Mouse (Mus musculus): ENCODE data around the gene Riox2.
"Not testable (repeated sequence)": the region's sequence is repeated elsewhere in the genome, so short reads cannot be mapped to it uniquely, and the experiment has no call there.

Gene Riox2

GRCm38 (mm10) chr16:59471637-59472278 lies at the start of gene Riox2:
Gene Riox2, plus strand, starts transcription at chr16:59471775.
- peak; percentile 72 for DNase-seq (ENCODE audit: low read depth)

DNA sequence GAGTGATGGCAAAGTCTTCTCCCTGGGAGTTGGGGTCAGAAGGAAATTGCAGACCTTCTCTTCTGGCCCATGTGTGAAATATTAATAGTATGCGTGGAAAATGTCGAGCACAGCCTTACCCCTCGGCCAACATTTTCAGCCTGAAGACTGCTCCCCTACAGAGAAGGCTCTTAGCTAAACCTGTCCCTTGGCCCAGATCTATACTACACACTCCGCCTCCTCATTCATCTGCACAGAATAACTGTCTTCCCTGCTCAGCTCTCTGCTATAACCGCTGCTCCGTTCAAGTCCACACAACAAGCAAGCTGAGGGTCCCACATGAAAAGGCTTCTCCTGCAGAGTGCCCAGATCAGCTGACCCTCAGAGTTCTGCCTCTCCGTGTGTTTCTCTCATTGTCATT lies 43.6 kb upstream of the Riox2 start:
- DNase-seq (ENCODE audit: low read depth), result no peak

GRCm38 (mm10) chr16:59433181-59433580 lies 38.4 kb upstream of the Riox2 start:
- peak; percentile 7 for DNase-seq (ENCODE audit: low read depth)

DNA sequence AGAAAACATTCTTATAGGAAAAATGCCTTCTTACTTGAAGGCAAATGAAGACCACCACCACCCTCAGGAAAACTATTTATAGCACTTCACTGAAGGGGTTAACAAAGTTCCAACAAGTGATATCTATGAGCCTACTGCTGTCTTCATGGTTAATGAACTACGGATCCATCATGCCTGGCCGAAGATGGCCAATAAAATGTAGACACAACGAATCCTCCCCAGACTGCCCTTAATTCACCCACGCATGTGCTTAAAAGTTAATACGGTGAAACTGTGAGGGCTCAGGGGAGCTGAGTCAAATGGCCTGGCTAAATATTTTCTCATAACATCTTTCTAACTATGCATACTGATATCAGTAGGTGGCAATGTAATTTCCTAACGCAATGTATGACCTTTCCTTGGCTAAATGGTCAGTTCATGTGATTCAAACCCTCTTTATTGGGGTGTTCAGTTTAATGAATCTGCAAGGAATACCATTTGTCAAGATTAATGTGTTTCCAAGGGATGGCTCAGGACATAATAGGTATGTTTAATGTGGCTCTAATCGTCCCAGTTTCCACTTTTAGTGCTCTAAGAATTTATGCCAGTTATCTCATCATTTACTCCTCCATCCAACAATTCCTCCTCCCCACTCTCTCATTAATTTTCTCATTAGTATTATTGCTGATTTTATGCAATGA lies 26.6 kb upstream of the Riox2 start:
- DNase-seq (ENCODE audit: low read depth), result no peak

DNA sequence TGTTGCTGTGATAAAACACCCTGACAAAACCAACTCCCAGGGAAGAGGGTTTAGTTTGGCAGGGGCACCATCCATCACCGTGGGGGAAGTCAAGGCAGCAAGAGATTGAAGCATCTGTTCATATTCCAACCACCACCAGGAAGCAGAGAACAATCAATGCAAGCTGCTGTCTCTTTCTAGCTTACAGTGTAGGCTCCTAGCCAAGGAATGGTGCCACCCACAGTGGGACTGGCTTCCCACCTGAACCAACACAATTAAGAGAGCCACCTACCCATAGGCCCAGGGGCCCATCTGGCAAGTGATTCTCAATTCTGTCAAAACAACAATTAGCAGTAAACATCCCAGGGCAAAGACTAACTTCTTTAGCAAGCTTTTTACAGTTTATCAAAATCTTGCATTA lies 23.4 kb upstream of the Riox2 start:
- DNase-seq (ENCODE audit: low read depth), result no peak

DNA sequence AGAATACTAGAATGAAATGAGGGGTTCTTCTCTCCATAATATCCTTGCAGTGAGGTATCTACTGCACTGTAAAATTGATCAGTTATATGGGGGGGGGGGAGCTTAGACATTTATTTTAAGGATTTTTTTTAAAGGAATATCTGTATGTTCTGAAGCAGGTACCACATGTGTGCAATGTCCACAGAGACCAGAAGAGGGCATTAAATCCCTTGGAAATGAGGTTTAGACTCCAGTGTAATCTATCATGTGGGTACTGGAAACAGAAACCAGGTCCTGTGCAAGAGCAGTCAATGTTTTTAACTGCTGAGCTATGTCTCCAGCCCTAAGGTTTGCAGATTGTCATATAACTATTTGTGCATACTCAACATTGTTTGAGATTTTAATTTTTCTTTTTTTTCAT lies 22.5 kb upstream of the Riox2 start:
- peak; percentile 4 for DNase-seq (ENCODE audit: low read depth)

- peak; percentile 24 for DNase-seq (ENCODE audit: low read depth)
These were observed 19.8 kb upstream of the Riox2 start for GRCm38 (mm10) chr16:59451813-59452212.

GRCm38 (mm10) chr16:59459259-59459861 lies 12.2 kb upstream of the Riox2 start:
- not testable (repeated sequence) for DNase-seq (ENCODE audit: low read depth)

- DNase-seq (ENCODE audit: low read depth), result no peak
These were observed 8.0 kb upstream of the Riox2 start for GRCm38 (mm10) chr16:59463567-59463966.

DNA sequence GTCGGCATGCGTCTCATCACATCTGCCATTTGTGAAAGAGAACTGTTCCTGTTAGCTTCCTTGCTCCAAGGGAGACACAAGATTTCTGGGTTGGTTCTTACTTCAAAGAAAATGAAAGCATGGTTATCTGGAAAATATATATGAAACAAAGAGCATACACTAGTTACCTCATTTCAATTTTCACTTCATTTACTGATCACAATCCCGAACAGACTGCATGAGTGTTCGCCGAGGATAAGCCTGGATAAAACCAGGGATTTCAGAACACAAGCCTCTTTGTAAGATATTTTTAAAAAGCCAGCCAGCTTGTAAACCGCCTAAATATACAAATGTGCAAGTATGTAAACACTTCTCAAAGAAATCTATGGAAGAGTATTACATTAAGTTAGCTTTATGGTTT lies 7.6 kb upstream of the Riox2 start:
- DNase-seq (ENCODE audit: low read depth), result no peak

GRCm38 (mm10) chr16:59469846-59470245 lies 1.7 kb upstream of the Riox2 start:
- DNase-seq (ENCODE audit: low read depth), result no peak

DNA sequence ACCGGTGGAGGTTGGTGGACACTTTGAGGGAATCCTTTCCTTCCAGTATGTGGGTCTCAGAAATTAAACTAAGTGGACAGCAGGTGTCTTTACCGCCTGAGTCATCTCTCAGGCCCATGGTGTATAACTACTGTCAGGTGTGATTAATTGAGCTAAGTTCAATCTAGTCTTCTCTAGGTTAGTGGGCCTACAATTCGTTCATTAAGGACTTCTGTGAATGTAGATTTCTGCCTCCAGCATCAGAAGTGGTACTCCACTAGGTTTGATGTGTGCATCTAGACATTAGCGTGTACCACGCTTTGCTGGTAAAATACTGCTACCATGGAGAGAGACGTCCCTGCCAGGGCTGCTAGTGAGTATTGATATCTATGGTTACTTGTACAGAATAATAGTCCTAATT lies 971 bp downstream of the Riox2 start:
- no peak for DNase-seq (ENCODE audit: low read depth)

DNA sequence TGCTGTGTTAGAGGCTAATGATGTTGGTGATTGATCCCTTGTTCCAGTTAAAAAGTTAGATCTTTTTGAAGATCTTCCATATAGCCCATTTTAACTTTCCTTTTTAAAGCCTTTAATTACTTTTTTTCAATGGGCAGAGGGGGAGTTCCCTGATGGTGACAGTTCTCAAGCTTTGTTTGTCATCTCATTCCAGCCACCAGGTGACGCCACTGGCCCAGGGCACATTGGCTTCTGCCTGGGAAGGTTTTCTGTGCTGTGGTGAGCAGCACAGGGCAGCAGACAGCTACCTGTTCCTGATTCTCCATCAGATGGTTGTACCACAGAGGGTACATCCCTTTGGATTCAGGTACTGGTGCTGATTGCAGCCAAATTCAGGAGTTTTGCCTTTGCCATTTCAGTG lies 3.2 kb downstream of the Riox2 start:
- DNase-seq (ENCODE audit: low read depth), result peak; percentile 70

DNA sequence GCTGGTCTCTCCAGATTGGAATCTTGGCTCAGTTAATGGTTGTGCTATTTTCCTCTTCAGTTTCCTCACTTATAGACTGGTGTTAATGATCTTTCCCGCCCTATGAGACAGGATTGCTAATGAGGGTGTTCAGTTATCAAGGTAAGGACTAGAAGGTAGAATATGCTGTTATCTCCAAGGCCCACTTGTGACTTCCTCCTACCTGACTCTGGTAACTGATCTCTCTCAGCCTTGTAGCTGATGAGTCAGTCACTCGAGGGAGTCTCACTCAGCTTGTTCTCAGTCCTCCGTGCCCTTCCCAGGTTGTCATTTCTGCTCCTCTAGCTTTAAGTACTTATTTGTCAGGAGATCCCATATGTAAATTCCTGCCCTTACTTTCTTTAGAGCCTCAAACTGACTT lies 6.4 kb downstream of the Riox2 start:
- no peak for DNase-seq (ENCODE audit: low read depth)

- DNase-seq (ENCODE audit: low read depth), result no peak
These were observed 15.7 kb downstream of the Riox2 start for GRCm38 (mm10) chr16:59487239-59487638.

DNA sequence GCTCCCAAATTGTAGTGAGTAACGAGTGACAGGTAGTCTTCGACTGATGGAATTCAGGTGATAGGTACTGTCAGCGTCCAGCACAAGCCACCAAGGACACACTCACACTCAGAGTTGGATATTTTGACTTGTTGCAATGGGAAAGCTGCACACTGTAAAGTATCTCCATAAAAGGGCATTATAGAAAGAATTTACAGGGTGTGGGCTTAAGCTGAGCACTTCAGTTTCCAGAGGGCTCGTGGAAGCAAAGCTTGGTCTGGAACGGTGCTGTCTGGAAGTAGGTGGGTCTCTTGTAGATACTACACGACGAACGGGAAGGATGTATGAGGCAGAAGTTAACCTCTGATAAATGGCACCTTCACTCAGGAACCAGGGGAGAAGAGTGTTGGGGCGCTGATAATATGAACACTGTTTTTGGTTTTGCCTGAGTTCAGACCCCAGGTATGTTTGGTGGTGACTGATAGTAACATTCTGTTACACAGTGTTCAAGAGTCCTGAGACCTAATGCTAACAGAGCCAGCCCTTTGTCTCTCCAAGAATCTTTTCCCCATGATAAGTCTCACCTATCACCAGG lies 16.5 kb downstream of the Riox2 start:
- DNase-seq (ENCODE audit: low read depth), result no peak

DNA sequence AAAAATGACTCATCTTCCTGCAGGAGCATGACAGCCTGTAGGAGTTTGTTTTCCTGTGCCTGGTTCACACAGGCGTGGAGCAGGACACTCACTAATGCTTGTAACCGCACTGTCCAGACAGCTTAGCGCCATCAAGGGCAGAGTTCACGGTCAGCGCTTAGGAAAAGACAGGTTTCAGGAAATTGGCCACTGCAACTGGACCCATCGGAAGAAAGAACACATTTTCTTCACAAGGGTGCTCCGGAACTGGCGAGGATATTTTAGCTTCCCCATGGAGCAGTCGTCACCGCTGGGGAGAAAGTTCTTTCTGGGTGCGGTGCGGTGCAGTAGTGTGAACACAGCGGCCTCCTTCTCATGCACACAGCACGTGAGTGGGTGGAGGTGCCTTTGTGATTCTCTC lies 21.6 kb downstream of the Riox2 start:
- no peak for DNase-seq (ENCODE audit: low read depth)

GRCm38 (mm10) chr16:59497947-59498346 lies 26.4 kb downstream of the Riox2 start:
- DNase-seq (ENCODE audit: low read depth), result no peak

DNA sequence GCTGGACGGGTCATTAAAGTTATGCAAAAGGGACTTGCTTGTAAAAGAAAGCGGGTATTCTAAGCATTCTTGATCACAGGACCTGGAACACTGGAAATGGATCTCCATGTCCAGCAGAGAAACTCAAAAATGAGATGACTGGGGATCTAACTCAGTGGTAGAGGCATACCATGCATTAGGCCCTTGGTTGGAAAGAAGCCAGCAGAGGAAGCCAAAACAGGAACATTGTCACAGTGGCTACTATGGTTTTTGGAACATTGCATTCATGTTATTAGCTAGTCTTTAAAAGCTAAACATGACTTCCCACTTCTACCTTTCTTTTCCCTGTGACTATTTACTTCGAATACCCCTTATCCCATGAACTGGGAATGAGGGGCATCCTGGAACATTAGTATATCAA lies 27.6 kb downstream of the Riox2 start:
- DNase-seq (ENCODE audit: low read depth), result no peak

GRCm38 (mm10) chr16:59509830-59510229 lies 38.3 kb downstream of the Riox2 start:
- DNase-seq (ENCODE audit: low read depth), result no peak

DNA sequence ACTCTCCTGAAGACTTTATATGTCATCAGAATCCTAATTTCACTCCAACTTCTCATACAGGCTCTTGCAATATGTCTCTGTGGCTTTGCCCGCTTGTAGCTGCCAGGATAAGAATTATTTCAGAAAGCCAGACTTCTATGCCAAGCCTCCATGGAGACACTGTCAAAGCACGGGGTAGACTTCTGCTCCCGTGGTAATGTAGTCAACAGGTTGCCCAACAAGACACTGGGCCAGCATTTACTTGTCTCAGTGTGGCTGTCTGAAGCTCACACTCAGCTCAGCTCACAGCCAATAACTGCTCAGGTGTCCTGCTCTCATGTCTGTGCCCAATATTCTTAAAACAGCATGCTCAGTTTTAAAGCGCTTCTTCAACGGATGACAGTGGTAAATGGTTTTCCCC lies 43.6 kb downstream of the Riox2 start:
- no peak for DNase-seq (ENCODE audit: low read depth)

DNA sequence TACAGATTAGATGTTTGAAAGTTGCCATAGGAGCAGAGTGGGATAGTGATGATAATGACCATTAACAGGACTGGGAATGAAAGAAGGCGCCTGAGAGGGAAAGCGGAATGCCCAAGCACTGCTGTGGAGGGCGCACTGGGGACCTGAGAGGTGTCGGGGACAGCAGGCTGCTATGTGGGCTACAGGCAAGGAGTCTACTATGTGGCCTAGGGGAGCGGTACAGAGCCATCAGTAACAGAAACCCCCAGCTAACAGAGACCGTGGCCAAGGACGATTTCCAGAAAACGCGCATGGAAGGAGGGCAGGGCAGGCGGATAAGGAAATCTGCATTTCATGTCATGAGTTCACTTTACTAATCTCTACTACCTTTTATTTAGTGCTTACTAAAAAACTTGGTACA lies 45.4 kb downstream of the Riox2 start:
- DNase-seq (ENCODE audit: low read depth), result no peak

Measured in NIH3T3 (cell line).